Mouse (Mus musculus) myocyte (in vitro differentiated cells): ENCODE data around the gene Lfng. TPM values are rescaled to one million over a fixed set of nuclear protein-coding genes. Genes with fewer than 3 reads are reported as not detected.

Source experiments
- H3K27me3 ChIP-seq: one replicate; pipeline ENCODE4 v1.6.1; 2011; ENCODE audit not compliant: control insufficient read depth, insufficient read depth, insufficient read length
- H3K36me3 ChIP-seq: one replicate; pipeline ENCODE4 v1.6.1; 2011; ENCODE audit not compliant: control insufficient read depth, insufficient read depth
- H3K4me2 ChIP-seq: one replicate; pipeline ENCODE4 v1.6.1; 2011; ENCODE audit warnings: low read depth, control low read depth
- H3K4me3 ChIP-seq: one replicate; pipeline ENCODE4 v1.5.1; 2011; ENCODE audit warnings: mild to moderate bottlenecking, control low read depth, moderate library complexity
- H3K79me2 ChIP-seq: one replicate; pipeline ENCODE4 v1.6.1; 2011; ENCODE audit not compliant: control insufficient read depth, insufficient read depth
- H3ac ChIP-seq: one replicate; pipeline ENCODE4 v1.6.1; 2011; ENCODE audit not compliant: control insufficient read depth, insufficient read length
- CEBPB ChIP-seq: IDR thresholded peaks from 2 replicates; pipeline ENCODE4 v1.6.1; 2011; ENCODE audit warnings: mild to moderate bottlenecking, moderate library complexity; ENCODE audit not compliant: poor library complexity, insufficient read depth, severe bottlenecking
- E2F4 ChIP-seq: IDR thresholded peaks from one replicate; pipeline ENCODE4 v1.6.1; 2011; ENCODE audit warnings: mild to moderate bottlenecking, control low read depth, moderate library complexity; ENCODE audit not compliant: insufficient read depth
- MAX ChIP-seq: IDR thresholded peaks from one replicate; pipeline ENCODE4 v1.6.1; 2011; ENCODE audit warnings: low read depth, mild to moderate bottlenecking, control low read depth
- MYOD1 ChIP-seq, 3 experiments: IDR thresholded peaks; one replicate each; pipeline ENCODE4 v1.6.1; 2011; ENCODE audit warnings: control low read depth in 2 of 3, low read depth in 2 of 3, mild to moderate bottlenecking in 2 of 3, moderate library complexity in 1 of 3; ENCODE audit not compliant: insufficient read length in 2 of 3, control insufficient read depth in 1 of 3
- MYOG ChIP-seq, 3 experiments: IDR thresholded peaks; one replicate each; pipeline ENCODE4 v1.6.1; 2011; ENCODE audit warnings: control low read depth in 2 of 3, low read depth in 2 of 3, mild to moderate bottlenecking in 2 of 3; ENCODE audit not compliant: insufficient read length in 2 of 3, control insufficient read depth in 1 of 3, insufficient read depth in 1 of 3
- POLR2A ChIP-seq: IDR thresholded peaks from one replicate; pipeline ENCODE4 v1.6.1; 2011; ENCODE audit warnings: low read depth, mild to moderate bottlenecking, control low read depth, moderate library complexity; ENCODE audit not compliant: insufficient read length
- POLR2AphosphoS2 ChIP-seq: IDR thresholded peaks from one replicate; pipeline ENCODE4 v1.6.1; 2011; ENCODE audit warnings: low read depth, control low read depth; ENCODE audit not compliant: insufficient read length
- REST ChIP-seq: IDR thresholded peaks from one replicate; pipeline ENCODE4 v1.6.1; 2011; ENCODE audit warnings: mild to moderate bottlenecking, control low read depth, moderate library complexity; ENCODE audit not compliant: insufficient read depth, insufficient read length
- SRF ChIP-seq: IDR thresholded peaks from one replicate; pipeline ENCODE4 v1.6.1; 2011; ENCODE audit warnings: low read depth; ENCODE audit not compliant: control insufficient read depth, insufficient read length
- TCF12 ChIP-seq: IDR thresholded peaks from one replicate; pipeline ENCODE4 v1.6.1; 2011; ENCODE audit warnings: mild to moderate bottlenecking, control low read depth; ENCODE audit not compliant: poor library complexity, insufficient read depth, severe bottlenecking
- TCF3 ChIP-seq: IDR thresholded peaks from one replicate; pipeline ENCODE4 v1.6.1; 2011; ENCODE audit warnings: low read depth, control low read depth; ENCODE audit not compliant: insufficient read length
- USF1 ChIP-seq: IDR thresholded peaks from one replicate; pipeline ENCODE4 v1.6.1; 2011; ENCODE audit warnings: low read depth, mild to moderate bottlenecking, control low read depth, moderate library complexity
- polyA plus RNA-seq: library from polyadenylated mRNA; unstranded; fragments of >200 nt; fragmentation: generic; extraction: Trizol; gene quantifications from one replicate; pipeline ENCODE4 v1.2.1, GENCODE M21; 2012; ENCODE audit warnings: missing spikeins

The Lfng gene
- polyA plus RNA-seq, 1 experiment: 3.1 TPM

DNA sequence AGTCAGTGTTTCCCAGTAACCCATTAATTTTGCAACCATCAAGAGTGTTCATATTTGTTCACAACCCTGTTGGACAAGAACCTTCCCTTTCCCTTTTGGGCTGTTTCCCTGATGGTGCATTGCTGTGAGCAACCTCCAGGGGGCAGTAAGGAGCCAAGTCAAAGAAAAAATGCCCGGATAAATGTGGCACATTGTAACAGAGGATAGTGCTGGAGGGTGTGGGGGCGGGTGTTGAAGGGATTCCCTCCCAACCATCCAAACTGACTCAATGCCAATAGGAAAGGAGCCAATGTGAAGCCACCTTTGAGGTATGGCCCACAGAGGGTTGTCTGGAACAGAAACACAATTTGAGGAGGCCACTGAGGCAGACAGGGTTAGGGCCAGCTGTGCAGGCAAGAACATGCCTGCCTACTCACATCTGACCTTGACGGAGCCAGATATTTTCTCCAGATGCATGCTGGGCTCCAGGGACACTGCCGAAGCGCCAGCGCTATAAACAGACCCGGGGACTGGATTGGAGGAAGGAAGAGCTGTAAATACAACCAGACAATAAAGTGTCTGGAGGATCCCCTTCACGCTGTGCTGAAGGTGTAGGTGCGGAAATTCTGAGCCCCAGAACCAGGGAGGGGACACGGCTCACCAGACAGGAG is 38.7 kb upstream of the Lfng start:
- peaks cover 3% of the 10 kb centered on the region for H3K27me3 ChIP-seq
- H3K4me3 ChIP-seq: no peak overlapping the region
- no peak overlapping the region for H3ac ChIP-seq
- no peaks in the 10 kb centered on the region for H3K79me2 ChIP-seq
- no peak overlapping the region for H3K4me2 ChIP-seq
- TF ChIP-seq MYOD1 (IDR thresholded peaks at IDR 0.05; ENCODE audit: control insufficient read depth in 1 of 3, insufficient read length in 2 of 3, low read depth in 2 of 3) (no peak), SRF (no peak), MYOG (IDR thresholded peaks at IDR 0.05; ENCODE audit: control insufficient read depth in 1 of 3, insufficient read depth in 1 of 3, insufficient read length in 2 of 3, low read depth in 2 of 3) (no peak), REST (no peak), TCF3 (no peak), CEBPB (no peak), USF1 (no peak), E2F4 (no peak)
- no peaks in the 10 kb centered on the region for H3K36me3 ChIP-seq

DNA sequence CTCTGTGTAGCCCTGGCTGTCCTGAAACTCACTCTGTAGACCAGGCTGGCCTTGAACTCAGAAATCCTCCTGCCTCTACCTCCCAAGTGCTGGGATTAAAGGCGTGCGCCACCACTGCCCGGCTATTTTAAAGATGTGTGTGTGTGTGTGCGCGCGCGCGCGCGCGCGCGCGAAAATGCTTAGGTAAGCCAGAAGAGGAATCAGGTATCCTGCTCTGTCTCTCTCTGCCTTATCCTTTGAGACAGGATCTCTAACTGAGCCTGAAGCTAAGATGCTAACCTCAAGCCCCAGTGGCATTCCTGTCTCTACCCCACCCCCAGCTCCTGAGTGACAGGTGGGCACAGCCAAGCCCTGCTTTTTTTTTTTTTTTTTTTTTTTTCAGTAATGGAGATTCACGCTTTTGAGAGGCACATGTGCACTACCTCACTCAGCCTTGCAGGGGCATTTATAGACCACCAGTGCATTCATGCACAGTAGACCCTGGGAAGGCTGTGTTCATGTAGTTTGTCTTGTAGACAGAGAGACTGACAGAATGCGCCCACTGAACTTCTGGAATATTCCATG is 38.0 kb upstream of the Lfng start:
- no peak for TF ChIP-seq USF1
- Histone ChIP-seq H3K4me3 (no peak overlapping the region), H3K4me2 (no peak overlapping the region)

DNA sequence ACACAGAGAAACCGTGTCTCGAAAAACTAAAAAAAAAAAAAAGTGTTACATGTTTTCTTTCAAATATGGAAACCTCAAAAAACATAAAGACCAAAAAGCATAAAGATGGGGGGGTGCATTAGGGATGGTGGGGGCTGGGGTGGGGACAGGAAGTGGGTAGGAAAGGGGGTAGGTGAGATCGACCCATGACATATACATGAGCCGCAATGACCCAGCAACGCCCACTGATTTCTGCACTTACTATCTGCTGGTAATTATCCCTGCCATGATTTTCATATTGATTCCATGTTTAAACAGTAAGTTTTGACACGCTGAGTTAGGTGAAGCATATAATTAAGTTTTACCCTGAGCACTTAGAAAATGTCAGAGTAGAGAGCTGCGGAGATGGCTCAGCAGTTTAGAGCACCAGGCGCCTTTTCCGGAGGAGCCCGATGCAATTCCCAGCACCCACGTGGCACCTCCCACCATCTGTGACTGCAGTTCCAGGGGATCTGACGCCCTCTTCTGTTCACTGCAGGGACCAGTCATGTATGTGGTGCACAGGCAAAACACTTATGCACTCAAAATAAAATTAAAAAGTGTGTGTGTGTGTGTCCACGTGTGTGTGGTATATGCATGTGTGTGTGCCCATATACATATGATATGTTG is 36.8 kb upstream of the Lfng start:
- Histone ChIP-seq H3ac (no peak overlapping the region), H3K27me3 (no peaks in the 10 kb centered on the region), H3K4me2 (no peak overlapping the region), H3K79me2 (no peaks in the 10 kb centered on the region), H3K36me3 (no peaks in the 10 kb centered on the region), H3K4me3 (no peak overlapping the region)
- TF ChIP-seq E2F4 (no peak), REST (no peak), MYOD1 (IDR thresholded peaks at IDR 0.05; ENCODE audit: control insufficient read depth in 1 of 3, insufficient read length in 2 of 3, low read depth in 2 of 3) (no peak), CEBPB (no peak), TCF3 (no peak), POLR2AphosphoS2 (no peak), MYOG (IDR thresholded peaks at IDR 0.05; ENCODE audit: control insufficient read depth in 1 of 3, insufficient read depth in 1 of 3, insufficient read length in 2 of 3, low read depth in 2 of 3) (no peak), USF1 (no peak), POLR2A (no peak), MAX (no peak), SRF (no peak), TCF12 (no peak)

More for the DNA sequence above, 38.0 kb upstream of the Lfng start:
- H3K36me3 ChIP-seq: no peaks in the 10 kb centered on the region
- H3K27me3 ChIP-seq: no peaks in the 10 kb centered on the region
- H3ac ChIP-seq: no peak overlapping the region
- H3K79me2 ChIP-seq: no peaks in the 10 kb centered on the region

DNA sequence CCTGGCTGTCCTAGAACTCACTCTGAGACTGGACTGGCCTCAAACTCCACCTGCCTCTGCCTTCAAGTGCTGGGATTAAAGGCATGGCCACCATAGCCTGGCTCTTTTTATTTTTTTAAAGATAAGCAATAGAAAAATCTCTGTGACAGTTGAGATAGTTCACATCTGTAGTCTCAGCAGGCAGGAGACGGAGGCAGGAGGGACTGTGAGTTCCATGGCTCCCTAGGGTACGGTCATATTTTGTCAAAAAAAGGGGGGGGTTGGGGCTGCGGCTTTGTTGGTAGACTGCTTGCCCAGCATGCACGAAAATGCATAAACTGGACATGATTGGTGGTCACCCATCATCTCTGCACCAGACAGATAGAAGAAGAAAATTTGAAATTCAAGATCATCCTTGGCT is 35.9 kb upstream of the Lfng start:
- no peak overlapping the region for H3ac ChIP-seq
- H3K4me2 ChIP-seq: peak overlapping the region; percentile 6
- H3K79me2 ChIP-seq: no peaks in the 10 kb centered on the region
- H3K27me3 ChIP-seq: no peaks in the 10 kb centered on the region
- H3K36me3 ChIP-seq: no peaks in the 10 kb centered on the region
- TF ChIP-seq POLR2A: no peak
- no peak for TF ChIP-seq E2F4
- no peak for TF ChIP-seq MYOG (IDR thresholded peaks at IDR 0.05; ENCODE audit: control insufficient read depth in 1 of 3, insufficient read depth in 1 of 3, insufficient read length in 2 of 3, low read depth in 2 of 3)
- no peak for TF ChIP-seq REST
- TF ChIP-seq TCF3: no peak
- TF ChIP-seq CEBPB: no peak
- TF ChIP-seq POLR2AphosphoS2: no peak
- TF ChIP-seq SRF: no peak
- no peak for TF ChIP-seq USF1
- no peak overlapping the region for H3K4me3 ChIP-seq

DNA sequence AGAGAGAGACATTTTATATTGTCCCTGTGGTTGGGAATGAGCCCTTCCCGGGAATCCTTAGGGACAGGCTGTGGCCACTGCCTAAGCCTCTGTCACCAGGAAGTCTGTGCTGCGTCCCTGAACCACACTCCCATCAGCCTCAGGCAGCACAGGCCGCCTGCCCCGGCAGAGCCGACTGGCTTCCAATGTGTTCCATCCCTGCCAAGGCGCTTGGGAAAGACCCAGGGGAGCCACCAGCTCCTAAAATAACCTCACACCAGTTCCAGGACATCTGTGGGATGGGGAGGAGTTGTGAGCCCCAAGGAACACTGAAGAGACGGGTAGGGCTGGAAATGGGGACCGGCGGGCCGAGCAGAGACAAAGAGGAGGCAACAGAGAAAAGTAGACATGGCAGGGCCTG is 35.4 kb upstream of the Lfng start:
- H3K27me3 ChIP-seq: no peaks in the 10 kb centered on the region
- no peaks in the 10 kb centered on the region for H3K36me3 ChIP-seq
- H3K4me3 ChIP-seq: no peak overlapping the region
- no peak overlapping the region for H3ac ChIP-seq
- no peak for TF ChIP-seq E2F4
- no peak for TF ChIP-seq MAX
- TF ChIP-seq USF1: no peak
- no peak for TF ChIP-seq MYOG (IDR thresholded peaks at IDR 0.05; ENCODE audit: control insufficient read depth in 1 of 3, insufficient read depth in 1 of 3, insufficient read length in 2 of 3, low read depth in 2 of 3)
- TF ChIP-seq TCF12: no peak
- TF ChIP-seq REST: no peak
- no peak for TF ChIP-seq POLR2A
- no peak for TF ChIP-seq POLR2AphosphoS2
- TF ChIP-seq MYOD1 (IDR thresholded peaks at IDR 0.05; ENCODE audit: control insufficient read depth in 1 of 3, insufficient read length in 2 of 3, low read depth in 2 of 3): no peak
- TF ChIP-seq TCF3: no peak
- TF ChIP-seq SRF: no peak
- no peak for TF ChIP-seq CEBPB
- H3K79me2 ChIP-seq: no peaks in the 10 kb centered on the region
- H3K4me2 ChIP-seq: peak overlapping the region; percentile 6
